Mouse (Mus musculus): ENCODE results near the gene Cacnb3. TPM values are rescaled to one million over a fixed set of nuclear protein-coding genes. Genes with fewer than 3 reads are reported as not detected.

The Cacnb3 gene
- polyA plus RNA-seq, 1 experiment = 20.2 TPM

- Histone ChIP-seq H3K36me3 (ENCODE audit: control insufficient read depth, insufficient read depth, low read length) (no peaks in the 10 kb centered on the region), H3K4me3 (ENCODE audit: insufficient read depth, low read depth, low read length) (peak overlapping the region; percentile 46), H3K4me1 (ENCODE audit: control insufficient read depth, insufficient read depth, low read length) (peaks cover 9% of the 10 kb centered on the region), H3K27ac (ENCODE audit: insufficient read depth, low read depth, low read length) (peak overlapping the region; percentile 85), H3K27me3 (replicated peaks; ENCODE audit: control insufficient read depth, insufficient read depth, low read length) (no peaks in the 10 kb centered on the region)
- TF ChIP-seq CTCF (conservative IDR thresholded peaks at IDR 0.05; ENCODE audit: insufficient read depth, insufficient read length, low read depth, low read length) (no peak), POLR2A (IDR thresholded peaks at IDR 0.05; ENCODE audit: low read depth, low read length) (no peak)
- peak; percentile 56 for DNase-seq
- WGBS = 13% methylated on average over 4 of the region's 4 CpGs
Measured at GRCm38 (mm10) chr15:98602921-98603458, 27.6 kb upstream of the Cacnb3 start.

GRCm38 (mm10) chr15:98604041-98604575, 26.5 kb upstream of the Cacnb3 start:
- 65% methylated on average over 24 of the region's 24 CpGs for WGBS
- Histone ChIP-seq H3K27ac (ENCODE audit: insufficient read depth, low read depth, low read length) (peak overlapping the region; percentile 85), H3K4me3 (ENCODE audit: insufficient read depth, low read depth, low read length) (peak overlapping the region; percentile 46; the same call in 1 of the 2 replicates), H3K4me1 (ENCODE audit: control insufficient read depth, insufficient read depth, low read length) (peaks cover 9% of the 10 kb centered on the region), H3K27me3 (replicated peaks; ENCODE audit: control insufficient read depth, insufficient read depth, low read length) (no peaks in the 10 kb centered on the region), H3K36me3 (ENCODE audit: control insufficient read depth, insufficient read depth, low read length) (no peaks in the 10 kb centered on the region)
- TF ChIP-seq CTCF (conservative IDR thresholded peaks at IDR 0.05; ENCODE audit: insufficient read depth, insufficient read length, low read depth, low read length) (no peak), POLR2A (IDR thresholded peaks at IDR 0.05; ENCODE audit: low read depth, low read length) (no peak)
- DNase-seq = peak; percentile 53

GRCm38 (mm10) chr15:98606051-98606536, 24.5 kb upstream of the Cacnb3 start:
- WGBS = 53% methylated on average over 12 of the region's 12 CpGs
- Histone ChIP-seq H3K4me3 (ENCODE audit: insufficient read depth, low read depth, low read length) (no peak overlapping the region; the same call in 1 of the 2 replicates), H3K27ac (ENCODE audit: insufficient read depth, low read depth, low read length) (peak overlapping the region; percentile 85), H3K4me1 (ENCODE audit: control insufficient read depth, insufficient read depth, low read length) (peaks cover 9% of the 10 kb centered on the region), H3K27me3 (replicated peaks; ENCODE audit: control insufficient read depth, insufficient read depth, low read length) (no peaks in the 10 kb centered on the region), H3K36me3 (ENCODE audit: control insufficient read depth, insufficient read depth, low read length) (no peaks in the 10 kb centered on the region)
- DNase-seq = no peak
- no peak for TF ChIP-seq POLR2A (IDR thresholded peaks at IDR 0.05; ENCODE audit: low read depth, low read length)
- no peak for TF ChIP-seq CTCF (conservative IDR thresholded peaks at IDR 0.05; ENCODE audit: insufficient read depth, insufficient read length, low read depth, low read length)

GRCm38 (mm10) chr15:98606739-98607138, 23.9 kb upstream of the Cacnb3 start:
- WGBS = 49% methylated on average over 9 of the region's 9 CpGs
- DNase-seq = no peak
- TF ChIP-seq POLR2A (IDR thresholded peaks at IDR 0.05; ENCODE audit: low read depth, low read length) (no peak), CTCF (conservative IDR thresholded peaks at IDR 0.05; ENCODE audit: insufficient read depth, insufficient read length, low read depth, low read length) (no peak)
- Histone ChIP-seq H3K27ac (ENCODE audit: insufficient read depth, low read depth, low read length) (peak overlapping the region; percentile 84), H3K4me3 (ENCODE audit: insufficient read depth, low read depth, low read length) (peak overlapping the region; percentile 11), H3K4me1 (ENCODE audit: control insufficient read depth, insufficient read depth, low read length) (peaks cover 9% of the 10 kb centered on the region), H3K36me3 (ENCODE audit: control insufficient read depth, insufficient read depth, low read length) (no peaks in the 10 kb centered on the region), H3K27me3 (replicated peaks; ENCODE audit: control insufficient read depth, insufficient read depth, low read length) (no peaks in the 10 kb centered on the region)

- no peaks in the 10 kb centered on the region for H3K27me3 ChIP-seq (replicated peaks; ENCODE audit: control insufficient read depth, insufficient read depth, low read length)
- peak; percentile 91 for DNase-seq
- H3K27ac ChIP-seq (ENCODE audit: insufficient read depth, low read depth, low read length) = peak overlapping the region; percentile 84
- H3K36me3 ChIP-seq (ENCODE audit: control insufficient read depth, insufficient read depth, low read length) = no peaks in the 10 kb centered on the region
- WGBS = 11% methylated on average over 4 of the region's 4 CpGs
- TF ChIP-seq CTCF (conservative IDR thresholded peaks at IDR 0.05; ENCODE audit: insufficient read depth, insufficient read length, low read depth, low read length) (no peak), POLR2A (IDR thresholded peaks at IDR 0.05; ENCODE audit: low read depth, low read length) (no peak)
- peaks cover 9% of the 10 kb centered on the region for H3K4me1 ChIP-seq (ENCODE audit: control insufficient read depth, insufficient read depth, low read length)
- H3K4me3 ChIP-seq (ENCODE audit: insufficient read depth, low read depth, low read length) = peak overlapping the region; percentile 92
Measured at GRCm38 (mm10) chr15:98607557-98607956, 23.1 kb upstream of the Cacnb3 start.

GRCm38 (mm10) chr15:98608058-98608783, 22.4 kb upstream of the Cacnb3 start:
- H3K27ac ChIP-seq (ENCODE audit: insufficient read depth, low read depth, low read length) = peak overlapping the region; percentile 84
- peaks cover 9% of the 10 kb centered on the region for H3K4me1 ChIP-seq (ENCODE audit: control insufficient read depth, insufficient read depth, low read length)
- peak overlapping the region; percentile 92 for H3K4me3 ChIP-seq (ENCODE audit: insufficient read depth, low read depth, low read length)
- 3% methylated on average over 10 of the region's 10 CpGs for WGBS
- H3K27me3 ChIP-seq (replicated peaks; ENCODE audit: control insufficient read depth, insufficient read depth, low read length) = no peaks in the 10 kb centered on the region
- peak; percentile 48 for DNase-seq
- TF ChIP-seq CTCF (conservative IDR thresholded peaks at IDR 0.05; ENCODE audit: insufficient read depth, insufficient read length, low read depth, low read length) (no peak), POLR2A (IDR thresholded peaks at IDR 0.05; ENCODE audit: low read depth, low read length) (no peak)
- no peaks in the 10 kb centered on the region for H3K36me3 ChIP-seq (ENCODE audit: control insufficient read depth, insufficient read depth, low read length)

GRCm38 (mm10) chr15:98608784-98609250, 21.8 kb upstream of the Cacnb3 start:
- H3K27ac ChIP-seq (ENCODE audit: insufficient read depth, low read depth, low read length) = peak overlapping the region; percentile 84
- TF ChIP-seq CTCF (conservative IDR thresholded peaks at IDR 0.05; ENCODE audit: insufficient read depth, insufficient read length, low read depth, low read length) = no peak
- TF ChIP-seq POLR2A (IDR thresholded peaks at IDR 0.05; ENCODE audit: low read depth, low read length) = no peak
- H3K4me3 ChIP-seq (ENCODE audit: insufficient read depth, low read depth, low read length) = peak overlapping the region; percentile 92
- peak; percentile 36 for DNase-seq
- H3K4me1 ChIP-seq (ENCODE audit: control insufficient read depth, insufficient read depth, low read length) = peaks cover 4% of the 10 kb centered on the region; the same call in 1 of the 2 replicates
- H3K27me3 ChIP-seq (replicated peaks; ENCODE audit: control insufficient read depth, insufficient read depth, low read length) = no peaks in the 10 kb centered on the region
- WGBS = under 1% methylated on average over 10 of the region's 26 CpGs
- H3K36me3 ChIP-seq (ENCODE audit: control insufficient read depth, insufficient read depth, low read length) = no peaks in the 10 kb centered on the region
